Mouse (Mus musculus) heart, adult 8-10 months (tissue): ENCODE measurements around the gene Eral1. TPM values are rescaled to one million over a fixed set of nuclear protein-coding genes. Genes with fewer than 3 reads are reported as not detected.

Experiments
- DNase-seq: peaks from one replicate; pipeline ENCODE4 v3.0.0; 2022; ENCODE audit warnings: low spot score
- total RNA-seq, 4 experiments: library from RNA; stranded (reverse); gene quantifications; 2 replicates each; pipeline ENCODE4 v1.2.4; 2022

The Eral1 gene
- 10 to 100 TPM; 25.9 to 31.5 (median 28.5) TPM for total RNA-seq

DNA sequence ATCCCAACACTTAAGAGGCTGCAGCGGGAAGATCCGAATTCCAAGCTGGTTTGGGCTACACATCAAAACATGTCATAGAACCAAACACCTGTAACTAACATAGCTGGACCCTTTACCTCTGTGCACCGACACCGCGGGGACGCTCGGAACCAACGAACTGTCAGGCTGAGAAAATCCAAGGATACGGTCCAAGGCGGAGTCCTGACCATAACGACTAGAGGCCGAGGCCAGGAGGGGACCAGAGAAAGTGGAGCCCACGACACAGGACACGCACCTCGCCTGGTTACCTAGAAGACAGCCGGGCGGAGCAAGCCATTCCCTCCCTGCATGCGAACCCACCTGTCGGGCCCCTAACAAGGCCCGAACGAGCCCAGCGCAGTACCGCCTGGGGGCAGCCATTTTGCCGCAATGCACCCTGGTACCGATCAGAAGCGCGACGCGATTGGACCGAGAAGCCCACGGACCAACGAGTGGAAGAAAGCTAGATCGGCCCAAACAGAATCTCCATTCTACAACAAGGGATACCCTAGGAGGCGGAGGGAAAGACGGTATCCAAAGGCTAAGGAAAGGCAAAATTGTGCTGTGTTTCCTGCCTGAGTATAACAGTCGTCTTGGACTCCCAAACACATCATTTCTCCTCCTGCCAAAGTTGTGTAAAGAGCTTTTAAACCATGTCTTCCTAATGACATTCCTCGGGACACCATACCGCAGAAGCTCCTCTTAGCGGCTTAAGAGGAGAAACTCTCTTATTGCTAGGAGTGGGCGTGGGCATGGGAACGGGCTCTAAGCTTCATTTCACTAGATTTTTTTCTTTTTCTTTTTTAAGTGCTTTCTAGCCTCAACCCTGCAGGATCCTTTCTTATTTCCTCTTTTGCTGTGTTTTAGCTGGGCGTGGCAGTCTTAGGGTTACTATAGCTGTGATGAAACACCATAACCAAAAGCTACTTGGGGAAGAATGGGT is at the start of gene Eral1:
TSS of gene Eral1 (minus strand) at position 423 of the 961 bp plus-strand sequence.
- DNase-seq = peak; percentile 86

DNA sequence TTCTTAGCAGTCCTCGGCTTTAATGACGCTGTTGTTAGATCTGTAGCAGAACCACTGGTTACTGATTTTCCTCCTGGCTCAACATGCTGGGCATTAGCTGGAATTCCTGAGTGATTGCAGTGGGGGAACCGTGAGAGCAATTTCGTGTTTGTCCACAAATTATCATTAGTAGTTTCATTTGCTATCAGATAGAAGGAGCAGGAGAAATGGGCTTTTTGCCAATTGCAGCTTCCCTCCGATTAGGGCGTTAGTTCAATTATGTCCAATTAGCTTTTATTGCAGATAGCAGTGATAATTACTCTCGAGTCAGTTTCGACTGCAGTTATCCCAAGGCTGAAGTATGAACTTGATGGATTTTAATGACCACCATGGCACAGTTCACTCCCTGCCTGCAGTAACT is 49.3 kb upstream of the Eral1 start:
- DNase-seq = no peak

DNA sequence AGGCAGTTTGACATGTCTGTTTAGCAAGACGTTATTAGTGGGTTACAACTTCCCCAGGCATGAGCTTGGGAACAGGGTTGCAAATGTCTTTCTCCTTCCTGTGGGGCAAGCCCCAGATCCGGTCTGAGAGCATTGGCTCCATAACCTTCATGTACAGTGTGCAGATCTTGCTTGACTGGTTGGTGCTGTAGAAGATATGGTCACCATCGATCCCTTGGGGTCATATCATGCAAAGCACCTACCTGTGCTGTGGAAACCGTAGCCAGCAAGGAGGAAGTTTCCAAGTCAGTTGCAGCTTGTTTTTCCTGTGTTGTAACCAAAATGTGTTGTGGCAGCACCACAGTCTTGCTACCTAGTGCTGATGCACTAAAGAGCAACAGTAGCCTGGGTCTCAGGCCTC is 46.6 kb upstream of the Eral1 start:
- no peak for DNase-seq

DNA sequence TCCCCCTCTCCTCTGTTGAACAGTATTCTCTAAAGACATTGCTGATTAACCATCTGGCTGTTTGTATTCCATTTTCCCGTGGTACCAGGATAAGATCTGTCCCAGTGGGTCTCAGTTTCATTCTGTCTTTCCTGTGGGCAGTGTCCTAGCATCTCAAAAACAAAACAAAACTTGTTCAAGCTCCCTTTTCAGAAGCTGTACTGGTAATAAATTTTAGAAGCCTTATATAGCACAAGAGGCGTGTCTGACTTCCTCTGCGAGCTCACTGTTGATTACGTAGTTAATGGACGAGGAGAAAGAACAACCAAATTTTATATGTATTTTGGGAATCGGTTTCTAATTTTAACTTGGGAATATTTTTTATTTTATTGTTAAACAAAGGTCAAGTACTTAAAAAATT is 45.5 kb upstream of the Eral1 start:
- DNase-seq = no peak

DNA sequence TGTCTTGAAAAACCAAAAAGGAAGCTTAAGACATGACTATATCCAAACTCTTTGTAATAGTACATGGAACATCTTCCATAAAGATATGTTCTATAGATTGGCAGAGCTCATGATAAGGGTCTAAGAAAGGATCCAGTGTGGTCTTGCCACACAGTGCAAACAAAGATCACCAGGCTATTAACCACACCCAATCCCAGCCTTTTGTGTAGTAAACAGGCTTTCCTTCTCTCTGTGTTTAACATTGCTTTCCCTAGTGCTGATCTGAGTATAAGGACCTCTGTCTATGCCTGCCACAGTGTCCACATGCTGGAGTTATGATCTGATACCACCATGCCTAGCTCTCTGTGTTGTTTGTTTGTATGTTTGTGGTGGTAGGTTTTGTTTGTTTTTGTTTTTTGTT is 43.6 kb upstream of the Eral1 start:
- DNase-seq = no peak

DNA sequence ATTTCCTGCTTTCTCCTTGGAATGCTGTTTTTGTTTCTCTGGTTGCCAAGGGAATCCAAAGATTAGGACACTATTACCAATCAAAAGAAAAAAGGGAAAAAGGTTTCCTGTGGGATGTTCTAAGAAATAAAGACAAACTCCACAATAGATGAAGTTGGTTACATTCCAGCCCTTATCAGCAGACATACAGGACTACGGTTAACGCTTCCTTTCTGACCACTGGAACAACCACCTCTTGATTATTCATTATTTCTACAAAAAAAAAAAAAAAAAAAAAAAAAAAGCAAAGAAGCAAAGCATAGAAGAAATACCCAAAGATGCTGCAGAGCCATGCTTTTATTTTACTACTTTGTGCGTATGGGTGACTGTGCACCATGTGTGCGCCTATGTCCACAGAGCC is 42.6 kb upstream of the Eral1 start:
- no peak for DNase-seq

DNA sequence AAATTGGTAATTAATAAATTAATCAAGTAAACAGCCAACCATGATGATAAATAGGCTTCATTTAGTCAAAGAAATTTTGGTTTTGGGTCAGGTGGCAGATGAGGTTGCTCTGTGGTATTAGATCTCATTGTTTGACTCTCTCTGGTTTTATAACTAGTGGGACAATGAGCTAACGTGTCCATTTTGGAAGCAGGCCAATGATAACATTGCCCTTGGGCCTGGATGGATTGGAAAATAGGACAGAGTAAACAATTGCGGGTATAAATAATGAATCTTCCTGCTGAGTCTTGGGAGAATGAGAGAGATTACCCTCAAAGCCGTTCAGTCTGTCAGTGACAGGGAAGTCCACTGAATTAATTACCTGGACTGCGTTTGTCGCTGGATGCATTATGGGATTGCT is 41.0 kb upstream of the Eral1 start:
- DNase-seq = peak; percentile 63

DNA sequence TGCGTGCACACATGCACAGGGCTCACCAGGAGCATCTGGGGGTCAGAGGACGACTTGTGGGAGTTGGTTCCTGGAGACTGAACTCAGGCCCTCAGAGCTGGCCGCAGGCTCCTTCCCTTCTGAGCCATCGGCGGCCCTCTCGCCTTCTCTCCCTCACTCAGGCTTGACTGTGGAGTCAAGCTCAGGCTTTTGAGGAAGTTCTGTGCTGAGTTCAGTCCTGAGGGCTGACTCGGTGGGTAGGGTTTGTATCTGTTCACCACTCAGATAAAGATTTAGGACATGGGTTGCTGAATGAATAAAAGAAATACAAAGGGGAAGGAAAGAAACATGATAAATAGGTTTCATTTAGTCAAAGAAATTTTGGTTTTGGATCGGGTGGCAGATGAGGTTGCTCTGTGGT is 39.7 kb upstream of the Eral1 start:
- no peak for DNase-seq

DNA sequence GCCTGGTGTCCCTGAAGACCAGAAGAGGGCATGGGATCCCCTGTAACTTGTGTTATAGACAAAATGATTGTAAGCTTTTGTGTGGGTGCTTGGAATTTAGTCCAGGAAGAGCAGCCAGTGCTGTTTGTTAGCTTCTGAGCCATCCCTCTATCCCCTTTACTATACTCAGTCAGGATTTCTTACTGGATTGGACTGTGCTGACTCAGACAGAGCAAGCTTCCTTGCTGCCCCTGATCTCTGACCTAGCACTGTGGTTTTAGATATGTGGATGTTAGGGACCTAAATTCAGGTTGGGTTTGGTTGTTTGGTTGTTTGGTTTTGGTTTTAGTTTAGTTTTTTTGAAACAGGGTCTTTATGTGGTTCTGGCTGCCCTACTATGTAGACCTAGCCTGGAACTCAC is 38.3 kb upstream of the Eral1 start:
- DNase-seq = no peak

DNA sequence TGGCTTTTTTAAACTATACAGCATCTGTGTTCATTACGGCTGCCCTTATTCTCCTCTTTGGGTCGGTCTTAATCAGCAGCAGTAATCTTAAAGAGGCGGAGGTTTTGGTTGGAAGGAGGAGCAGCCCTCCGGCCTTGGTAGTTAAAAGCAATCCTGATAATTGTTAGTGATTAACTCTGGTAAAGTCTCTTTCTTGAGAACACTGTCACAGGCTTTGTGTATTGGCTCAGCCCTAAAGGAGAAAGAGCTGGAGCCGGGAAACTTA is 35.9 kb upstream of the Eral1 start:
- DNase-seq = no peak

DNA sequence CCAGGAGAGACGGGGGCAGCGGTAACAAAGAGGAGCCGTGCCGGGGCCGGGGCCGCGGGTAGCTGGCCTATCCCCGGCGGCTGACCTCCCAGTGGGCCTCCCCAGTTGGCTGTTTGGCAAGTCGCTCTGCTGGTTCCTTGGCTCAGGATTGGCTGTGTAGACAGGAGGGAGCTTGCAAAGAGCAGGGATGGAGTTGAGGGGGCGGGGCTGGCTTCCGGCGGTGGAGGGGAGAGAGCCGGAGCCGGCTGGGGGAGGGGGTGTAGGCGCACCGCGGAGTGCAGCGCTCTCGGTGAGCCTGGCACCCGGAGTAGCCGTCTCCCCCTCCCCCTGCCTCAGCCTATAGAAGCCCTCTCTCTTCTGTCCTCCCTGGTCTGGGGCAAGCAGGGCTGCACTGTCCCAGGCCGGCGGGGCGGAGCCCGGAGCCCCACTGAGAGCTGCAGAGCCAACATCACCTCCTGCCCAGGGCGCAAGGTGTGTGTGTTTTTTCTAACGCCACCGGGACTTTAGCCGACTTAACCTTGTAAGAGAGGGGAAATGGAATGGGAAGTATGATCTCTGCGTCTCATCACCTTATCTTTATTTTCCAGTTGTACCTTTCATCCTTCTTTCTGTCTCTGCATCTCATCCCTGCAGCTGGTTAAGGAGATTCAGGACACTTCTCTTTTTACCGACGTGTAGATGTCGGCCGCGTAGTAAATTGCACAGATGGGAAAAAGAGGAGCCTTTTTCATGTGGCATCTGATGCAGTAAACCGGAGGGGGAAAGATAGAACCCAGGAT is 35.4 kb upstream of the Eral1 start:
- DNase-seq = peak; percentile 94

DNA sequence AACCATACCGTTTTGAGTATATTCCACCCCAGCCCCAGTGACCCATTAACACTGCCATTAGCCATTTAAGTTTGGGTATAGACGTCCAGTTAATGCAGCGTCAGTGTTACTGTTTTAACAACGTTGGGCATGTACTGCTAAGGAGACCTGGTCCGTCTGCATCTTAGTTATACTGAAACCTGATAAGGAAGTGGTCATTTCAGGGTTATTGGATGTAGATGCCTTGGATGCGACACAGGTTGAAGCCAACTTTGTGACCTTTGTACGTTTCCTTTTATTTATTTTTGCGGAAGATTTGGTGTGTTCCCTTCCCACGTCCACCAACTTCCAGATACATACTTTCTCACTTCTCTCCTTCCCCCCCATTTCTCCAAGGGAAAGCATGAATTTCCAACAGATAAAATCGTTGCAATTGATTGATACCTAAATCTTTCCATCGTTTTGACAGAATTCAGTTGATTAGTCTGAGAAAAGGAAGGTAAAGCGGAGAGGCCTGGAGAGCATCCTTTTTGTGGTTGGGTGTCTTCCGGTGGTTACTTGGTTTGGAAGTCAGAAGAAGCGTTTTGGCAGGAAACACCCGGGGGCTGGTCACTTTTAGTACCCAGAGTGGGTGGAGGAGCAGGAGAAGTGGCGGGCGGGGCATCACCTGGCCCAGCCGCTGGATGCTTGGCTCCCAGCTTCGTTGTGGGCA is 34.6 kb upstream of the Eral1 start:
- no peak for DNase-seq

DNA sequence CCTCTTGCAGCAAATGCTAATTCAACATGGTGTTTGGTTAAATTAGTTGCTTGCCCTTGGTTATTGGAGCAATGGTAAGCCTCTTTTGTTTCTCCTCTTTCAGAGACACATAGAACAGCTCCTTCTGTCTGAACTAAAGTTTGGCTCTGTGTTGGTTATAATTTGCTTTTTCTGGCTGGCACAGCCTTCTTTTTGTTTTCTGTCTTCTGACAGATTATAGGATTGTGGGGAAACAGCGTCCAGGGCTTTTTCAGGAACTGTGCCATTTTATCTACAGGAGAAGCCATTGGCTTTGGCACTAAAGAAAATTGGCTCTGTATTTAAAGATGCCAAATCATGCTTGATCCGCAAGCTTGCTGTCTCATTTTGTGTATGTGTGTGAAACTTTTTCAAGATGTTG is 33.4 kb upstream of the Eral1 start:
- DNase-seq = no peak

DNA sequence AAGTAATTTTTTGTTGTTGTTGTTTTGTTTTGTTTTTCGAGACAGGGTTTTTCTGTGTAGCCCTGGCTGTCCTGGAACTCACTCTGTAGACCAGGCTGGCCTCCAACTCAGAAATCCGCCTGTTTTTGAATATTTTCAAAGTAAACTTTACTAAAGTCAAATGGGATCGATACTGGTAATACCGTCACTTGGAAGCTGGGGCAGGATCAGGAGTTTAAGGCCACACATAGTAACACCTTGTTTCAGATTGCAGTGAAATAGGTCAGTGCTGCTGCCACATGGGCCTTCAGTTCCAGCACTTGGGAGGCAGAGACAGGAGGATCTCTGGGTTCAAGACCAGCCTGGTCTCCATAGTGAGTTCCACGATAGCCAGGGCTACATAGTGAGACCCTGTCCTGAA is 24.3 kb upstream of the Eral1 start:
- no peak for DNase-seq

DNA sequence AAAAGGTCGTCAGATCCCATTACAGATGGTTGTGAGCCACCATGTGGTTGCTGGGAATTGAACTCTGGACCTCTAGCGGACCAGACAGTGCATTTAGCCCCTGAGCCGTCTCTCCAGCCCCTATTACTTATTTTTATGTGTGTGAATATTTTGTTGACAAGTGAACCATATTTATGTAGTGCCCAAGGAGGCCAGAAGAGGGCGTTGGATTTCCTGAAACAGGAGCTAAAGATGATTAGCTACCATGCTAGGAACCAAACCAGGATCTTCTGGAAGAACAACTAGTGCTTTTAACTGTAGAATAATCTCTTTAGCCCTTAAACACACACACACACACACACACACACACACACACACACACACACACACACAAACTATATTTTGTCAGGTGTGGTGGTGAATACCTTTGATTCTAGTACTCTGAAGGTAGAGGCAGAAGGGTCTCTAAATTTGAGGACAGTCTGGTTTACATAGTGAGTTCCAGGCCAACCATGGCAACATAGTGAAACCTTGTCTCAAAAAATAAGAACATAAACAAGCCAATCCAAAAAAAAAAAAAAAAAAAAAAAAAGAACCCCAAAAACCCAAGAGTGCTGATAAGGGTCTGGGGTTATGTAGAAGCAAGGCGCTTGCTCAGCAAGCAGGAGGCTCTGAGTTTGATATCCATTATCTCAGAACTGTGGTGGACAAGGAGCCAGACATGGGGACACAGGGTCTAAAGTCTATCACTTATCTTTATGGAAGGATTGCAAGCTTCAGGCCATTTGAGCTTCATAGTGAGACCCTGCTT is 23.0 kb upstream of the Eral1 start:
- no peak for DNase-seq

DNA sequence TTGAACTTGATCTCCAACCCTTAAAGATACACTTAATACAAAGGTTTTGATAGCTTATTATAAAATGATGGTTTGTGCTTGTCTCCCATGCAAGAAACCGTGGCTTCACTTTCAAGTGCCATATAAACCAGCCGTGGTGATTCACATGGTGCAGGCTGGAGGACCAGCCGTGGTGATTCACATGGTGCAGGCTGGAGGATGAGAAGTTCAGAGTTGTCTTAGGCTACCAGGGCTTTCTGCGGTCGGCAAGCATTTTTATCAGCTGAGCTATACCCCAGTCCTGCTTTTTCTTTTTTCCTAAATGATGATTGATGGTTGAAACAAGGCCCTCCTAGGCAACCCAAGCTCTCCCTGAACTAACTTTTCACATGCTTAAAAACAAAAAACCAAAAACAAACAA is 22.0 kb upstream of the Eral1 start:
- DNase-seq = no peak

DNA sequence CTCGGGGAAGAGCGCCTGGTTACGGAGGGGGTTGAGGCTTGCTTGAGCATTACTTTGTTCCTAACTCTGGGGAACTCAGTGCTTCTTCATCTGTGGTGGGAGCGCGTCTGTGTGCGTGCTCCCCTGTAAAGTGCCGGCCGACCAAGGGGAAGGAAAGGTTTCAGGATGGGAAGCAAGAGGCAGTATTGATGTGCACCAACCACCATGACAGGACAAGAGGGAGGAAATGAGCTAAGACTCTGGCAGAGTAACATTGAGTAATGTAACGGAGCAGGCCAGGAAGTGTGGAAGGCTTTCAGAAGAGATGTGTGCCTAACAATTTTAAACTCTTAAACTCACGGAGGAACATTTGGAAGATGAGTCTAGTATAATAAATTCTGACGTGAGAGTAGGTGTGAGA is 20.6 kb upstream of the Eral1 start:
- DNase-seq = no peak

DNA sequence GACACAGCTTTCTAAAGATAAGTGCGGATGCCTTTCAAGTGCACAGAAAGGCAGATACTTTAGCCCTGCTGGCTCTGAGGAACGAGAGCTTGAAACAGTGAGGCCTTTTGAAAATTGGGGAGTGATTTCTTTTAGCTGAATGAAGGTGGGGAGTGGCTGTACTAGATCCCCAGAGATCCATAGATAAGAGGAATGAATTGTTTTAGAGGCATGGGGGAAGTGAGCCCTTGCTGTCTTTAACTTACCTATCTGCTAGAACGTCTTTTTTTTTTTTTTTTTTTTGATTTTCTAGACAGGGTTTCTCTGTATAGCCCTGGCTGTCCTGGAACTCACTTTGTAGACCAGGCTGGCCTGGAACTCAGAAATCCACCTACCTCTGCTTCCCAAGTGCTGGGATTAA is 16.9 kb upstream of the Eral1 start:
- DNase-seq = no peak

DNA sequence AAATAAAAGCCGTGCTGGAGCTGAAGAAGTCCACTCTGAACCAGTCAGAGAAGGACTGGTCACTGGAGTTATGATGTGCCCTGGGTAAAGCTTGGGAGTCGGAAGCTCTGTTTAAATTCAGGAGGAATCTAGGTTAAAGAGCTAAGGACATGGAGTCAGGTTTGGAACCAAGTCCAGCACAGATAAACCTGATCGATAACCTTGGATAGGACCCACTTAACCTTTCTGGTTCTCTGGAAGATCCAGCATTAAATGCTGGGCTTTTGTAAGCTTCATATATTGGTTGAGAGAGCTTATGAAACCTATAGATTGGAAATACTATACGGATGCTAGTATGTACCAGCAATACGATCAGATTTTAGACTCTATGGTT is 14.9 kb upstream of the Eral1 start:
- no peak for DNase-seq

DNA sequence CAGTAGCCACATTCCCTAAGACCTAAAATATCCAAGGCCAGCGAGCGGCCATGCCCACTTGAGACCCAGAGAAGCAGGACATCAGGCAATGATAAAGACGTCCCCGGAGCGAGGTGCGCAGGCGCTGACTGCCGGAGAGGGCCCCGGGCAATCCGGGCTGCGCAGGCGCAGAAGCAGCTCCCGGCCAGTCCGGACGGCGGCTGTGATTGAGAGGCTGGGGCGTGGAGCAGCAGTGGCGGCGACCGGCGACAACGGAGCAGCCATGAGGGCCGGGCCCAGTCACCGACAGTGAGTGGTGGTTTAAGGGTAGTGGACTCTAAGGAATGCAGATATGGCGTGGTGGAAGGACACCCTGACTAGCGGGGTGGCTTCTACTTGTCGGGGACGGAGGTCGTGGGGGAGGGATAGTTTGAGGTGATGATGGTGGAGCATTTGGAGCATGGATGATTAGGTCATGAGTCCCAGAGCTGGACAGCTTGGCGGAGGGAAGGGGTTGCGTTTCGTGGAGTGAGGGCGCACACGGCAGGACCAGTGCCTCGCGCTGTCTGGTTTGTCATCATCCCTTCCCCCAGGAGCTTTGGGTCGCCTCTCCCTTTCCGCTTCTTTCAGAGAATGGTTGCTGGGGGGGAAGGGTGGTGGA is 14.4 kb upstream of the Eral1 start, which contains the start of gene Fam222b:
TSS of gene Fam222b (plus strand) at position 157 of the 640 bp plus-strand sequence.
- DNase-seq = peak; percentile 92

DNA sequence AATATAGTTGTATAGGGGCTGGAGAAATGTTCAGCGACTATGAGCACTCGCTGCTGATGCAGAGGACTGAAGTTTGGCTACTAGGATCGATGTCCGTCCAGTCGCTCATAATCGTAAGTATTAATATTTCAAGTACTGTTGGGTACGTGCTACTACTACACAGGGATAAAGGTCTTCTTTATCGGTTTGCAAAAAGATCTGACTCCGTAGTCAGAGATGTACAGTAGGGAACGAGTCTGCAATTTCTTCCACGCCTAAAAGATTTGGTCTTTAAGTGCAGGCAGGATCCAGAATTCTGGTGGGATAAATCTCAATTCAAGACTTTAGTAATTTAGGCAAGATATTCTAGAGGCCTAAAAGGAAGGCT is 13.9 kb upstream of the Eral1 start:
- no peak for DNase-seq
